Comparison of ENCODE assay signal across 10 mouse cellular contexts in the genomic region with DNA sequence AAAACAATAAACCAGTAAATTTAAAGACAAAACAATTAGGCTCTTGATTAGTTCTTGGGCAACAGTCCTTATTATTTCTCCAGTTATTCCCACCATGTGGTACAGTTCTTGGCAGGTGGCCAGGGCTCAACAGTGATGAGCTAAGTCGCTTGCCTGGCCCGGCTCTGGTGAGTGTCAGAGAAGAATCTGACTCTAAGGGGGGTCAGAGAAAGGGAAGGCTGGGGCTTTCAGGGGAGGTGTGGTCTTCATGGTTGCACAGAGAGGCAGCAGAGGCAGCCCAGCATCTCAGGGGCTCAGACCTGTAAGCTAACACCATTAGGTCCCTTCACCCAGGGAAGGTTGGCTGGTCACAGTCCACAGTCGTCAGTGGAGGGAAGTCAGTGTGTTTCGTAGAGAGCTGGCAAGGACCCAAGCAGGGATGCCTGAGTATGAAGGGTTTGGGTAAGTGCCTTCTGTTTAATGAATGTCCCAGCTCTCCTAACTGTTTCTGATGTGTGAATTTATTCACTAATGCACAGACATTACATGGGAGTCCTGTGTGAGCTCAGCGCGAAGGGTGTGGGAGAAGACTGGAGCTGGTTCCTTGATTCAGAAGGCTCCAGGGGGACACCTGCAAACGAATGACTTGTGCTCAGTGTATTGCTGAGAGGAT. TPM values are rescaled to one million over a fixed set of nuclear protein-coding genes. Genes with fewer than 3 reads are reported as not detected.
DNase-seq lines count a peak whose midpoint lies in the region; ATAC-seq and TF ChIP-seq lines count a peak whose summit lies in the region.
"Had no signal": no experiment of that assay in that cellular context is flagged by ENCODE, and none has a peak within 500 bp of the region (broad histone marks: within the 10 kb centered on the region; RNA-seq: fewer than 3 reads in every experiment).

No protein-coding gene starts in this region.

- peak; percentile 52 to 59 for DNase-seq in cerebellum, postnatal 36 days
- no peak for DNase-seq in cerebellum, adult 9-11 months
- peak; percentile 68 for DNase-seq in lung, embryonic 14.5 days
- no peak for DNase-seq in lung, adult 18-20 months
- DNase-seq in limb, embryonic 14.5 days (ENCODE audit: low spot score), result peak; percentile 58
- DNase-seq in embryo, embryonic 10 days (ENCODE audit: low spot score), result no peak
- DNase-seq in frontal cortex, postnatal 14 days (ENCODE audit: low spot score in 2 of 2), result no peak

- peak; percentile 66; the same call in 1 of the 2 replicates for ATAC-seq in lung, embryonic 14.5 days (ENCODE audit: insufficient read depth)
- peak; percentile 45; the same call in 1 of the 2 replicates for ATAC-seq in forebrain, embryonic 12.5 days (ENCODE audit: low FRiP score)
- peak; percentile 36; the same call in 1 of the 2 replicates for ATAC-seq in limb, embryonic 14.5 days (ENCODE audit: low FRiP score, low read depth)

- no peak overlapping the region for H3K4me3 ChIP-seq in lung, embryonic 14.5 days (ENCODE audit: low read depth, low read length)
- H3K4me3 ChIP-seq in forebrain, embryonic 12.5 days (replicated peaks), result no peak overlapping the region
- H3K4me3 ChIP-seq in limb, embryonic 14.5 days (replicated peaks; ENCODE audit: low read length), result no peak overlapping the region
- H3K4me3 ChIP-seq: left cerebral cortex, adult 2 months; midbrain, embryonic 12.5 days had no signal

- H3K9me3 ChIP-seq in lung, embryonic 14.5 days (ENCODE audit: low read depth, low read length), result no peaks in the 10 kb centered on the region
- no peaks in the 10 kb centered on the region for H3K9me3 ChIP-seq in forebrain, embryonic 12.5 days
- no peaks in the 10 kb centered on the region for H3K9me3 ChIP-seq in limb, embryonic 14.5 days (ENCODE audit: control insufficient read depth, low read length)
- H3K9me3 ChIP-seq: midbrain, embryonic 12.5 days had no signal

- H3K4me1 ChIP-seq in lung, embryonic 14.5 days (ENCODE audit: insufficient read depth), result no peaks in the 10 kb centered on the region
- peaks cover 15% of the 10 kb centered on the region for H3K4me1 ChIP-seq in forebrain, embryonic 12.5 days
- H3K4me1 ChIP-seq in limb, embryonic 14.5 days (ENCODE audit: control insufficient read depth, insufficient read depth, low read length), result peaks cover 16% of the 10 kb centered on the region

- WGBS in lung, embryonic 14.5 days, result 37% methylated on average over 7 of the region's 7 CpGs
- WGBS in forebrain, embryonic 12.5 days, result 50% methylated on average over 7 of the region's 7 CpGs
- WGBS in limb, embryonic 14.5 days, result 19% methylated on average over 7 of the region's 7 CpGs

- H3K4me2 ChIP-seq in lung, embryonic 14.5 days, result no peak overlapping the region
- H3K4me2 ChIP-seq in forebrain, embryonic 12.5 days, result peak overlapping the region; percentile 8; the same call in 1 of the 2 replicates
- no peak overlapping the region for H3K4me2 ChIP-seq in limb, embryonic 14.5 days (replicated peaks; ENCODE audit: low read depth, low read length, severe bottlenecking)
- H3K4me2 ChIP-seq: midbrain, embryonic 12.5 days had no signal

- H3K9ac ChIP-seq in lung, embryonic 14.5 days, result no peak overlapping the region
- H3K9ac ChIP-seq in forebrain, embryonic 12.5 days, result no peak overlapping the region
- H3K9ac ChIP-seq in limb, embryonic 14.5 days (ENCODE audit: low read depth, low read length, severe bottlenecking), result no peak overlapping the region
- H3K9ac ChIP-seq: midbrain, embryonic 12.5 days had no signal

- no peaks in the 10 kb centered on the region for H3K36me3 ChIP-seq in lung, embryonic 14.5 days (ENCODE audit: insufficient read depth)
- no peaks in the 10 kb centered on the region for H3K36me3 ChIP-seq in forebrain, embryonic 12.5 days (replicated peaks)
- H3K36me3 ChIP-seq in limb, embryonic 14.5 days (ENCODE audit: control insufficient read depth, insufficient read depth, low read length), result no peaks in the 10 kb centered on the region
- H3K36me3 ChIP-seq: midbrain, embryonic 12.5 days had no signal

- no peak for TF ChIP-seq CTCF in lung, embryonic 14.5 days (IDR thresholded peaks at IDR 0.05; ENCODE audit: low read depth)

- TF ChIP-seq POLR2A in limb, embryonic 14.5 days (IDR thresholded peaks at IDR 0.05; ENCODE audit: borderline replicate concordance, extremely low read depth, insufficient read depth, insufficient read length), result no peak

- no peak overlapping the region for H3K27ac ChIP-seq in lung, embryonic 14.5 days (ENCODE audit: low read depth)
- peak overlapping the region; percentile 43; the same call in 1 of the 2 replicates for H3K27ac ChIP-seq in forebrain, embryonic 12.5 days
- H3K27ac ChIP-seq in limb, embryonic 14.5 days (replicated peaks; ENCODE audit: low read depth, low read length), result no peak overlapping the region
- H3K27ac ChIP-seq: left cerebral cortex, adult 2 months; midbrain, embryonic 12.5 days had no signal

- no peaks in the 10 kb centered on the region for H3K27me3 ChIP-seq in lung, embryonic 14.5 days (ENCODE audit: insufficient read depth, low read length)
- peaks cover 7% of the 10 kb centered on the region; the same call in 1 of the 2 replicates for H3K27me3 ChIP-seq in forebrain, embryonic 12.5 days
- H3K27me3 ChIP-seq in limb, embryonic 14.5 days (ENCODE audit: control insufficient read depth, insufficient read depth, low read length), result no peaks in the 10 kb centered on the region; the same call in 1 of the 2 replicates

RNA-seq across cellular contexts. Expression of gene Cdh13, which starts 12.7 kb away (rescaled TPM):
- 1.2 and 3.1 TPM in 2 replicates for polyA plus RNA-seq in lung, embryonic 14.5 days (2014; fragmentation: Nextera tagmentation; extraction: Ambion mirVana)
- 9.4 and 10.8 TPM in 2 replicates for polyA plus RNA-seq in forebrain, embryonic 12.5 days (2016; fragmentation: Nextera tagmentation; extraction: Ambion mirVana)
- 9.3 and 10.0 TPM in 2 replicates for polyA plus RNA-seq in limb, embryonic 14.5 days (2012; rRNA removed)
- polyA plus RNA-seq in limb, embryonic 14.5 days (2014; fragmentation: Nextera tagmentation; extraction: Ambion mirVana), result 22.7 and 25.2 TPM in 2 replicates

Comparison
In these comparisons a context has a peak if more than half of its experiments do, and no peak if none do; other contexts are left out.
1. DNase-seq: peak in cerebellum, postnatal 36 days (2 of 2), lung, embryonic 14.5 days (single experiment) and limb, embryonic 14.5 days (single experiment); none in cerebellum, adult 9-11 months (single experiment), lung, adult 18-20 months (0 of 2), embryo, embryonic 10 days (single experiment) and frontal cortex, postnatal 14 days (0 of 2).
2. Peak in every context shown above with its lines, with median percentiles within 50 percentile points of each other: ATAC-seq.